Mouse (Mus musculus) Patski (cell line): ENCODE measurements around the gene Nap1l1. TPM values are rescaled to one million over a fixed set of nuclear protein-coding genes. Genes with fewer than 3 reads are reported as not detected.

Experiments used
- ATAC-seq: fragments of 100-300 bp; one replicate; pipeline ENCODE4 v1.8.0; 2021
- CTCF ChIA-PET: fragments of 350-600 bp; sonication (Branson Sonifier 250); formaldehyde crosslinking; loops from one replicate; lab custom pipeline; 2022; ENCODE audit warnings: inconsistent platforms; lab: Charles Lee
- POLR2A ChIA-PET: fragments of 350-600 bp; sonication (Branson Sonifier 250); formaldehyde crosslinking; loops from one replicate; lab custom pipeline; 2022; ENCODE audit warnings: antibody characterized with exemption, inconsistent platforms; lab: Charles Lee
- DNase-seq: peaks from one replicate; pipeline ENCODE4 v3.0.0-alpha.2; 2011; ENCODE audit warnings: low read depth, low spot score
- H3K27me3 ChIP-seq: fragments of 371-371 bp; one replicate; pipeline ENCODE4 v1.5.1; 2021
- CTCF ChIP-seq: fragments of 100-300 bp; IDR thresholded peaks from one replicate; pipeline ENCODE4 v1.5.1; 2021
- in situ Hi-C: fragments of 300-500 bp; cut with MboI; formaldehyde crosslinking; loops from 3 replicates; pipeline ENCODE4 v1.11.1; 2018; ENCODE audit warnings: low pct_unique_long_range_greater_than_20kb, mixed read lengths
- polyA plus RNA-seq: library from polyadenylated mRNA; unstranded; gene quantifications from one replicate; pipeline ENCODE4 v1.2.3, GENCODE M21; 2021

Gene Nap1l1
- polyA plus RNA-seq, 1 experiment from 2014 or later = 252 TPM

DNA sequence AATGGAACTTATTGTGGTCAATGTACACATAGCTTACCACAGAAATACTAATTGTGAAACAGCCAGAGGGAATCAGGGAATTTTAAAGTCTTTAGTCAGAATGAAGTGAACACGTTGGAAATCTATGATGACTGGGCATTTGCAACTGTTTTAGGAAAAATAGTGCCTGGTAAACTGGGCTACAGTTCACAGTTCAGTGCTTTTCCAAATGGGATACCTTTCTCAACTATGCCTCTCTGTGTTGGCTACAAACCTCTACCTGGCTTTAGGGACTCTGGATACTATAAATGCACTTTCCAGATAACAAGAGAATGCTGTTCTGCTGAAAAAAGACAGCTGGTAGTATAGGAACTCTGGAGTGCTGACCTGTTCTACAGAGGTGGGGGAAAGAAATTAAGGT, 31.6 kb downstream of the Nap1l1 start:
- ATAC-seq (no peak), DNase-seq (no peak)
- in situ Hi-C loops = loop anchor here (5.0 kb wide), 5 partner anchors 48 to 458 kb away; no protein-coding TSS in a partner anchor
- ChIA-PET CTCF (interaction anchor here (0.7 to 3.1 kb wide), 8 partner anchors 9 to 460 kb away, joined by 3 to 27 read pairs (median 4); no protein-coding TSS in a partner anchor), POLR2A (interaction anchor here (1.4 kb wide), 1 partner anchor 428 kb away, joined by 3 read pairs; no protein-coding TSS in a partner anchor)
- no peak for TF ChIP-seq CTCF
- H3K27me3 ChIP-seq = no peaks in the 10 kb centered on the region

DNA sequence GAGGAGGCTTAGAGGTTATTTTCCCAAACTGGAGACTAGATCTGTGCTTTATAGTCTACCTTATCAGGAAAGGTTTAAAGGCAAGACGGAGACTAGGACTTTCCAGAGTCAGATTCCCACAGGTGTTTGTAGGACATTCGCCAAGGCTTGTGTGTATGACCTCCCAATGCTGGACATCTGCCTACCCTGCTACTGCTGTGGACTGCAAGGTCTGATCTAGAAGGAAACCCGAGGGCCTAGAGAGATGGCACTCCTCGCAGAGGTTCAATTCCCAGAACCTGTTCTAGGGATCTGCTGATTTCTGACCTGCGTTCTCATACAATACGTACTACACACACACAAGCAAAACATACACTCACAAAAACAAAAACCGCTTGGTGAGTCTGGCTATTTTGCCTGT, 32.4 kb downstream of the Nap1l1 start:
- ChIA-PET CTCF (interaction anchor here (0.7 to 0.9 kb wide), 2 partner anchors 38 to 416 kb away, joined by 3 read pairs; no protein-coding TSS in a partner anchor), POLR2A (interaction anchor here (0.6 to 1.4 kb wide), 12 partner anchors 15 to 492 kb away, joined by 3 to 6 read pairs (median 4); no protein-coding TSS in a partner anchor)
- ATAC-seq (no peak), DNase-seq (no peak)
- no peak for TF ChIP-seq CTCF
- in situ Hi-C loops = loop anchor here (5.0 kb wide), 5 partner anchors 47 to 457 kb away; no protein-coding TSS in a partner anchor
- H3K27me3 ChIP-seq = no peaks in the 10 kb centered on the region

DNA sequence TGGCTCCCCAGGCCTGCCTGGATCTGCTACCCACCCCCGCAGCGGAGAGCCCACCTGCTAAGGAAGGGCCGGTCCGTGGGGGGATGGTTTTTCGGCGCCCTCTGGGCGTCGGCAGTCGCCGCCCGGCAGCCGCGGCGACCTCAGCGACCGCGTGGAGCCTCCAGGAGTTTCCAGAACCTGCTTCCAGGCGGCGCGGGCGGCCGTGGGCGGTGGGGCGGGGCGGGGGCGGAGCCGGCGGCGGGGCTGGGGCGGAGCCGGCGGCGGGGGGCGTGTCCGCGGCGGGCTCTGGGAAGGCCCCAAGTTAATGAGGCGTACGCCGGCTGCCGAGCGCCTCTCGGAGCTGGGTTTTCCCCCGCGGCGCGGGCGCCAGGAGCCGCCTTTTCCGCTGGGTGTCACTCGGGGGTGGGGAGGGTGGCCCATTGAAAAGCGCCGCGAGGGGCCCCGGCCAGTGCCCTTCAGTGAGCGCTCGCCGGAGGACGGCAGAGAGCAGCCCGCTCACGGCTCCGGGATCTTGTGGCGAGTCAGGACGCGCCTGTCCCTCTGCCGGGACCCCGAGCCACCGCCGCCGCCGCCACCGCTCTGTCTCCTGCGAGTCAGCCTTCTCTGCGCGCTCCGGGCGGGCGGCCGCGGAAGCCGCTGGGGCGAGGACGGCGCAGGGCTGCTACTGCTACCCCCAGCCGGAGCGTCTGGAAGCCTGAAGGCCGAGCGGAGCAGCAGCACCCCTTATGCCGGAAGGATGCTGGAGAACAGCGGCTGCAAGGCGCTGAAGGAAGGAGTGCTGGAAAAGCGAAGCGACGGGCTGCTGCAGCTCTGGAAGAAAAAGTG, 33.3 kb downstream of the Nap1l1 start, which contains the start of gene Phlda1:
Gene Phlda1 (plus strand): TSS at position 186 of the 825 bp plus-strand sequence.
- CTCF ChIA-PET = interaction anchor here (0.9 to 1.9 kb wide), 3 partner anchors 37 to 422 kb away, joined by 3 to 9 read pairs (median 3); no protein-coding TSS in a partner anchor

DNA sequence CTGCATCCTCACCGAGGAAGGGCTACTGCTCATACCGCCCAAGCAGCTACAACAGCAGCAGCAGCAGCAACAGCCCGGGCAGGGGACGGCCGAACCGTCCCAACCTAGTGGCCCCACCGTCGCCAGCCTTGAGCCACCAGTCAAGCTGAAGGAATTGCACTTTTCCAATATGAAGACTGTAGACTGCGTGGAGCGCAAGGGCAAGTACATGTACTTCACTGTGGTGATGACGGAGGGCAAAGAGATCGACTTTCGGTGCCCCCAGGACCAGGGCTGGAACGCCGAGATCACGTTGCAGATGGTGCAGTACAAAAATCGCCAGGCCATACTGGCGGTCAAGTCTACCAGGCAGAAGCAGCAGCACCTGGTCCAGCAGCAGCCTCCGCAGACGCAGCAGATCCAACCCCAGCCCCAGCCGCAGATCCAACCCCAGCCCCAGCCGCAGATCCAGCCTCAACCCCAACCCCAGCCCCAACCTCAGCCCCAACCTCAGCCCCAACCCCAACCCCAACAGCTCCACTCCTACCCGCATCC, 34.0 kb downstream of the Nap1l1 start:
- in situ Hi-C loops = loop anchor here (5.0 kb wide), 5 partner anchors 45 to 455 kb away; no protein-coding TSS in a partner anchor
- ATAC-seq (peak; percentile 19), DNase-seq (no peak)
- ChIA-PET POLR2A (interaction anchor here (1.1 kb wide), 1 partner anchor 33 kb away, joined by 4 read pairs; no protein-coding TSS in a partner anchor), CTCF (interaction anchor here (0.8 to 1.9 kb wide), 4 partner anchors 148 to 421 kb away, joined by 3 to 9 read pairs (median 4); no protein-coding TSS in a partner anchor)
- TF ChIP-seq CTCF = no peak
- no peaks in the 10 kb centered on the region for H3K27me3 ChIP-seq

More for the DNA sequence above, 33.3 kb downstream of the Nap1l1 start, which contains the start of gene Phlda1:
- in situ Hi-C loops = loop anchor here (5.0 kb wide), 5 partner anchors 46 to 456 kb away; no protein-coding TSS in a partner anchor
- no peak for TF ChIP-seq CTCF
- DNase-seq = peak; percentile 71
- ATAC-seq = peak; percentile 91
- POLR2A ChIA-PET = interaction anchor here (0.6 to 1.1 kb wide), 9 partner anchors 25 to 491 kb away, joined by 3 to 5 read pairs (median 4); no protein-coding TSS in a partner anchor
- H3K27me3 ChIP-seq = no peaks in the 10 kb centered on the region

DNA sequence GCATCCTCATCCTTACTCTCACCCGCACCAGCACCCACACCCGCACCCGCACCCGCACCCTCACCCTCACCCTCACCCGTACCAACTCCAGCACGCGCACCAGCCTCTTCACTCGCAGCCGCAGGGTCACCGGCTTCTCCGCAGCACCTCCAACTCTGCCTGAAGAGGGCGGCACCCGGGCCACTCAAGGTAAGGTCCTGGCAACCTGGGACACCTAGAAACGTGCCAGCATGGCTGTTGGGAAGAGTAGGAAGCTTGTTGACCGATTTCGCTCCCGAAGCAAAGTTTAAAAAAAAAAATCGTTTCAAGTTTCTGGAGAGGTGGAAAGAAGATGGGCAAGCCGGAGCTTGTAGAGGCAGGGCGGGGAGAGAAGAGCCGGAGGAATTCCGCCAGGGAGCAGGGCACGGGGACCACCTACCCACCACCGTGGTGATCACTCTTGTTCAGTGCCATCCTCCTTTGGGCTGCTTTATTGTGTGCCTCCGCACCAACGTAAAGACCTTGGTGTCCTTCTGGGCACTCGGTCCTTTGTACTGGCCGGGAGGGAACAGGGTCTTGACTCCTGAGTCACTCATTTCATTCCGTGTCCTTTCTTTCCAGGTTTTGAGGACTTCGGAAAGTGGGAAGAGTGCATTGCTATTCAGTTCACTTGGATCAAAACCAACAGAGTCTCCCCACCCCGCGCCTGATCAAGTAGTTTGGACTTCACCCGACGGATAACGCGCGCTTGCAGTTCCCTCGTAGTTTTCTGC, 34.6 kb downstream of the Nap1l1 start:
- POLR2A ChIA-PET = no interaction called here
- no peak for TF ChIP-seq CTCF
- no peaks in the 10 kb centered on the region for H3K27me3 ChIP-seq
- in situ Hi-C loops = loop anchor here (5.0 kb wide), 5 partner anchors 45 to 455 kb away; no protein-coding TSS in a partner anchor
- ATAC-seq = no peak
- no peak for DNase-seq
- CTCF ChIA-PET = interaction anchor here (0.8 to 1.9 kb wide), 5 partner anchors 90 to 421 kb away, joined by 3 to 9 read pairs (median 3); no protein-coding TSS in a partner anchor

DNA sequence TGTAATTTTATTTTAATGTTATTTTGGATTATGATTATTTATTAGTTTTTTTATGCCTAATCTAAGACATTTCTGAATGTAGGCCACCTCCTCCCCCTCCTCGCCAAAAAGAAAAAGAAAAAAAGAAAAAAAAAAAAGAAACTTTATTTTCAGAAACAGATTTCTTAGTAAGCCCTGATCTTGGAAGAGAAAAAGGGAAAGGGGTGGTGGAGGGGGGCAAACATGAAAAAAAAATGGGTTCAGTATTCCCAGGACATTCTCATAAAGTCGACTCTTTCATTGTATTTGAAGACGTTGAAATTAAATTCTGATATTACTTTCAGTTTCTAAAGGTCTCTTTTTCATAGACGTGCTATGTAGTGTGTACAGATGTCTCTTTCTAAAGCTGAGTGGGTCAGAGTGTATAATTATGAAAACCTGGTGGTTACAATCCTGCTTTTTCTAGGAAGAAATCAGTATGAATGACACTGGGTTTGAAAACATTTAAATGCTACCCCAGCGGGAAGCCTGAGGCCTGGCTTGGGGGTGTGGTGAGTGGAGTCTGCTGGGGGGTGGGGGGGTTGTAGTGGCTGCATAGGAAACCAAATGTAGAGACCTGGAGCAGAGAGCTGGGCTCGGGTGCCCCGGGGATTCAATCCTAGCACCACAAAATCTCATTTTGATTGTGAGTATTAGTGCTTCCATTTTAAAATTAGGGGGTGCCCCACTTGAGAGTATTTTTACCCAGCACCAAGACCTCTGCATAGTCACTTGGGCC, 35.5 kb downstream of the Nap1l1 start:
- H3K27me3 ChIP-seq = no peaks in the 10 kb centered on the region
- ATAC-seq = no peak
- in situ Hi-C loops = loop anchor here (5.0 kb wide), 5 partner anchors 44 to 454 kb away; no protein-coding TSS in a partner anchor
- CTCF ChIA-PET = no interaction called here
- TF ChIP-seq CTCF = no peak
- POLR2A ChIA-PET = no interaction called here
- no peak for DNase-seq

DNA sequence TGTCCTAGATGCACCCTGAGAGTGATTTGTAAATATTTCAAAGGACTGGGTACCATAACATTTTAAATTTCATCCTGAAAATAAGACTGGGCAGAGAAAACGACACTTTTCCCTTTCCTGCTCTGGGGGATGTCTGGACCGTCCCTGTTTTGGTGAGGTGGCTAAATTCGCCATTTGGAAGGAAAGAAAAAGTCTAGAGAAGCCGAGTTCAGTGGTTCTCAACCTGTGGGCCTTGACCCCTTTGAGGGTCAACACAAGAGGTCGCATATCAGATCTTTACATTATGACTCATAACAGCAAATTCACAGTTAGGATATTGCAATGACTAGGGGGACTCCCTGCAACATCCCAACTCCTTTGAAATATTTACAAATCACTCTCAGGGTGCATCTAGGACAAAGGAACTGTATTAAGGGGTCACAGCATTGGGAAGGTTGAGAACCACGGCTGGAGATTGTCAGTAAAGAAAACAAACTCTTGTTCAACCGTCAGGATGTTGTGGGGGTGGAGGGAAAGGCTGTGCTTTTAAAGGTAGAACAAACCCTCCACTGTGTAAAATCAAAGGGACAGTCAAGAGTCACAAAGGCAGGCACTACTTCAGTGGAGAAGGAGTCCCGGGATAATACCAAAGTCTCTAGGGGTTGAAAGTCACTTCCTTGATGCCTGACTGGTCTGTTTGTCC, 36.2 kb downstream of the Nap1l1 start:
- no peak for ATAC-seq
- POLR2A ChIA-PET = no interaction called here
- in situ Hi-C loops = loop anchor here (5.0 kb wide), 5 partner anchors 43 to 453 kb away; no protein-coding TSS in a partner anchor

DNA sequence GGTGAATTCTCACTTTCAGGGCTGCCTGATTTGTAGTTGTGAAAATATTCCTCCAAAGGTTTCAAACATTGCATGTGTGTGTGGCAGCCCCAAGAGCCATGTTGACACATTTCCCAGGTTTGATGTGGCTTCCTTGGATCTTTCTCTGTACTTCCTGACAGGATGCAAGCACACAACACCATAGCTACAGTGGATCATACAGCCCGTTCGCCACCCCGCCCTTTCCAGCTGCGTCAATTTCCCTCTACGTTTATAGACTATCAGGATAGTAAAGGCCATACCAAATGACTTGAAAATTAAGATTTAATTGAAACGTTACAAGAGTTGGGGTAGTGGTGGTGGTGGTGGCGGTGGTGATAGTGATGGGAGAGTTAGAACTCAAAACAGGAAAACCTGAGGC, 37.0 kb downstream of the Nap1l1 start:
- in situ Hi-C loops = loop anchor here (5.0 kb wide), 5 partner anchors 42 to 452 kb away; no protein-coding TSS in a partner anchor

More for the DNA sequence above, 36.2 kb downstream of the Nap1l1 start:
- CTCF ChIA-PET = no interaction called here
- no peak for TF ChIP-seq CTCF
- no peak for DNase-seq
- H3K27me3 ChIP-seq = no peaks in the 10 kb centered on the region

More for the DNA sequence above, 37.0 kb downstream of the Nap1l1 start:
- DNase-seq = no peak
- no peaks in the 10 kb centered on the region for H3K27me3 ChIP-seq
- ATAC-seq = no peak
- ChIA-PET CTCF (no interaction called here), POLR2A (no interaction called here)
- TF ChIP-seq CTCF = no peak
